Mouse (Mus musculus): ENCODE results near the gene Foxj2. TPM values are rescaled to one million over a fixed set of nuclear protein-coding genes. Genes with fewer than 3 reads are reported as not detected.

Gene Foxj2
- polyA plus RNA-seq, 1 experiment = 14.8 TPM

GRCm38 (mm10) chr6:122881287-122881686, 61.6 kb downstream of the Foxj2 start:
- Histone ChIP-seq H3K36me3 (ENCODE audit: control insufficient read depth, insufficient read depth, low read length) (peaks cover 44% of the 10 kb centered on the region), H3K4me1 (ENCODE audit: control insufficient read depth, insufficient read depth, insufficient read length) (no peaks in the 10 kb centered on the region), H3K4me3 (ENCODE audit: extremely low read depth, insufficient read depth, insufficient read length) (no peak overlapping the region), H3K27me3 (ENCODE audit: control insufficient read depth, insufficient read depth, low read length) (no peaks in the 10 kb centered on the region), H3K27ac (ENCODE audit: insufficient read depth, low read length) (no peak overlapping the region)
- 95% methylated on average over 12 of the region's 12 CpGs for WGBS
- no peak for DNase-seq (ENCODE audit: low read depth in 1 of 2, low spot score in 2 of 2)
- no peak for TF ChIP-seq CTCF (IDR thresholded peaks at IDR 0.05; ENCODE audit: extremely low read depth, insufficient read depth, insufficient read length, insufficient replicate concordance)
- no peak for TF ChIP-seq POLR2A (IDR thresholded peaks at IDR 0.05; ENCODE audit: low read depth, low read length)

DNA sequence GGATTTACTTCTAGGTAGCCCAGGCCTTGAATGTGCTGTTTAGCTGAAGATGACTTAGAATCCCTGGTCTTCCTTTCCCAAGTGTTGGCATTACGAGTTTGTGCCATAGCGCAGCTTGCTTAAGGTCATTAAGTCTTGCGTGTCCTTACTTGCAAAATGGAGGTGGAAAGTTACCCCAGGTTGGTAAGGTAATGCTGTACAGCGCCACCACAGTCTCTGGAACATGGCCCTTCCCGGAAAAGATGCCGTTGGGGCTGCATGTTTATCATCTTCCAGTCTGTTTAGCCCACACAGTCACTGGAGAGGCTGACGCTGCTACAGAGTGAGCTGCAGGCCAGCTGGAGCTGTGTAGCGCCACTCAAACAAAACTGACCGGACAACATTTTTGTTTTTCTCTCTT, 63.9 kb downstream of the Foxj2 start:
- no peak overlapping the region for H3K27ac ChIP-seq (ENCODE audit: insufficient read depth, low read length)
- no peaks in the 10 kb centered on the region for H3K4me1 ChIP-seq (ENCODE audit: control insufficient read depth, insufficient read depth, insufficient read length)
- H3K27me3 ChIP-seq (ENCODE audit: control insufficient read depth, insufficient read depth, low read length) = no peaks in the 10 kb centered on the region
- 96% methylated on average over 9 of the region's 9 CpGs for WGBS
- no peak for DNase-seq (ENCODE audit: low read depth in 1 of 2, low spot score in 2 of 2)
- TF ChIP-seq POLR2A (IDR thresholded peaks at IDR 0.05; ENCODE audit: low read depth, low read length) (no peak), CTCF (IDR thresholded peaks at IDR 0.05; ENCODE audit: extremely low read depth, insufficient read depth, insufficient read length, insufficient replicate concordance) (no peak)
- no peak overlapping the region for H3K4me3 ChIP-seq (ENCODE audit: extremely low read depth, insufficient read depth, insufficient read length)
- H3K36me3 ChIP-seq (ENCODE audit: control insufficient read depth, insufficient read depth, low read length) = peaks cover 61% of the 10 kb centered on the region

- peaks cover 30% of the 10 kb centered on the region for H3K36me3 ChIP-seq (ENCODE audit: control insufficient read depth, insufficient read depth, low read length)
- no peaks in the 10 kb centered on the region for H3K4me1 ChIP-seq (ENCODE audit: control insufficient read depth, insufficient read depth, insufficient read length)
- no peaks in the 10 kb centered on the region for H3K27me3 ChIP-seq (ENCODE audit: control insufficient read depth, insufficient read depth, low read length)
- no peak for DNase-seq (ENCODE audit: low read depth in 1 of 2, low spot score in 2 of 2)
- TF ChIP-seq POLR2A (IDR thresholded peaks at IDR 0.05; ENCODE audit: low read depth, low read length) = no peak
- no peak for TF ChIP-seq CTCF (IDR thresholded peaks at IDR 0.05; ENCODE audit: extremely low read depth, insufficient read depth, insufficient read length, insufficient replicate concordance)
- WGBS = 93% methylated on average over 2 of the region's 2 CpGs
- no peak overlapping the region for H3K4me3 ChIP-seq (ENCODE audit: extremely low read depth, insufficient read depth, insufficient read length)
- no peak overlapping the region for H3K27ac ChIP-seq (ENCODE audit: insufficient read depth, low read length)
Measured at GRCm38 (mm10) chr6:122889599-122889998, 69.9 kb downstream of the Foxj2 start.

DNA sequence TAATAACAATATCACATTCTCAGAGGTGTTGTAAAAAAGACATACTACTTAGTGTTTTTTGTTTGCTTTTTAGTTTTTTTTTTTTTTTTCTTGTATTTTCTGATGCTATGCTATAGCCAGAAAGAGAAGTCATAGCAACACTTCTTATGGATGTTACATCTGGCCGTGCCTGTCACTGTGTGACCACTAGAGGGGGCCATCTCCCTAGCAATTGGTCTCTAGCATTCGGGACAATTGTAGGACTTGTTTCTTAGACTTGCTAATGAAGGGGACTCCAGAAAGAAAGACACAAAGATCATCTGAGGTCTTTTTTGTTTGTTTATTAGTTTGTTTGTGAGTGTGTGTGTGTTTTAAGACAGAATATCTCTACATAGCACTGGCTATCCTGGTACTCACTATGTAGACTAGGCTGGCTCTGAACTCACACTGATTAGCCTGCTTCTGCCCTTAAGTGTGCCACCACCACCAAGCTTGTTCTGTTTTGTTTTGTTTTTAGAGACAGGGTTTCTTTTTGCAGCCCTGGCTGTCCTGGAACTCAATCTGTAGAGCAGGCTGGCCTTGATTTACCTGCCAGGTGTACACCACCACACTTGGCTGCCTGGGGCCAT, 72.8 kb downstream of the Foxj2 start:
- H3K4me1 ChIP-seq (ENCODE audit: control insufficient read depth, insufficient read depth, insufficient read length) = no peaks in the 10 kb centered on the region
- WGBS = 7% methylated on average over 2 of the region's 2 CpGs
- TF ChIP-seq POLR2A (IDR thresholded peaks at IDR 0.05; ENCODE audit: low read depth, low read length) (no peak), CTCF (IDR thresholded peaks at IDR 0.05; ENCODE audit: extremely low read depth, insufficient read depth, insufficient read length, insufficient replicate concordance) (peak; percentile 62; the same call in 1 of the 2 replicates)
- no peak overlapping the region for H3K27ac ChIP-seq (ENCODE audit: insufficient read depth, low read length)
- peak in 1 of 2 experiments; percentile 69 for DNase-seq (ENCODE audit: low read depth in 1 of 2, low spot score in 2 of 2)
- peaks cover 15% of the 10 kb centered on the region for H3K36me3 ChIP-seq (ENCODE audit: control insufficient read depth, insufficient read depth, low read length)
- H3K4me3 ChIP-seq (ENCODE audit: extremely low read depth, insufficient read depth, insufficient read length) = no peak overlapping the region
- no peaks in the 10 kb centered on the region for H3K27me3 ChIP-seq (ENCODE audit: control insufficient read depth, insufficient read depth, low read length)

Other genes with a start within 250 kb of the Foxj2 start
- 44.0 and 60.3 TPM in 2 replicates for gene Apobec1, start 217.5 kb upstream of the Foxj2 start, polyA plus RNA-seq (2012; rRNA removed)
- gene Gdf3, start 209.8 kb upstream of the Foxj2 start, polyA plus RNA-seq (2012; rRNA removed) = 0.49 and 0.60 TPM in 2 replicates
- gene Dppa3, start 193.5 kb upstream of the Foxj2 start, polyA plus RNA-seq (2012; rRNA removed) = not detected in 2 replicates
- not detected in 2 replicates for gene Nanog, start 112.4 kb upstream of the Foxj2 start, polyA plus RNA-seq (2012; rRNA removed)
- 17.8 and 18.5 TPM in 2 replicates for gene Slc2a3, start 18.3 kb upstream of the Foxj2 start, polyA plus RNA-seq (2012; rRNA removed)
- gene C3ar1, start 36.2 kb downstream of the Foxj2 start, polyA plus RNA-seq (2012; rRNA removed) = 0.33 and 0.45 TPM in 2 replicates
- gene Necap1, start 54.6 kb downstream of the Foxj2 start, polyA plus RNA-seq (2012; rRNA removed) = 7.1 and 7.4 TPM in 2 replicates
- 6.8 and 9.3 TPM in 2 replicates for gene Clec4a1, start 101.9 kb downstream of the Foxj2 start, polyA plus RNA-seq (2012; rRNA removed)
- gene Clec4a3, start 132.6 kb downstream of the Foxj2 start, polyA plus RNA-seq (2012; rRNA removed) = 2.7 and 3.5 TPM in 2 replicates
- 0.66 and 0.81 TPM in 2 replicates for gene Clec4a4, start 170.5 kb downstream of the Foxj2 start, polyA plus RNA-seq (2012; rRNA removed)
- gene Clec4b1, start 230.0 kb downstream of the Foxj2 start, polyA plus RNA-seq (2012; rRNA removed) = 1.3 and 2.2 TPM in 2 replicates